Mouse (Mus musculus) left cerebral cortex, adult 11 months (tissue): ENCODE measurements around the gene Fam45a.

Experiments used
- DNase-seq: peaks from one replicate; pipeline ENCODE4 v3.0.0; 2022; ENCODE audit warnings: low spot score

Gene Fam45a

DNA sequence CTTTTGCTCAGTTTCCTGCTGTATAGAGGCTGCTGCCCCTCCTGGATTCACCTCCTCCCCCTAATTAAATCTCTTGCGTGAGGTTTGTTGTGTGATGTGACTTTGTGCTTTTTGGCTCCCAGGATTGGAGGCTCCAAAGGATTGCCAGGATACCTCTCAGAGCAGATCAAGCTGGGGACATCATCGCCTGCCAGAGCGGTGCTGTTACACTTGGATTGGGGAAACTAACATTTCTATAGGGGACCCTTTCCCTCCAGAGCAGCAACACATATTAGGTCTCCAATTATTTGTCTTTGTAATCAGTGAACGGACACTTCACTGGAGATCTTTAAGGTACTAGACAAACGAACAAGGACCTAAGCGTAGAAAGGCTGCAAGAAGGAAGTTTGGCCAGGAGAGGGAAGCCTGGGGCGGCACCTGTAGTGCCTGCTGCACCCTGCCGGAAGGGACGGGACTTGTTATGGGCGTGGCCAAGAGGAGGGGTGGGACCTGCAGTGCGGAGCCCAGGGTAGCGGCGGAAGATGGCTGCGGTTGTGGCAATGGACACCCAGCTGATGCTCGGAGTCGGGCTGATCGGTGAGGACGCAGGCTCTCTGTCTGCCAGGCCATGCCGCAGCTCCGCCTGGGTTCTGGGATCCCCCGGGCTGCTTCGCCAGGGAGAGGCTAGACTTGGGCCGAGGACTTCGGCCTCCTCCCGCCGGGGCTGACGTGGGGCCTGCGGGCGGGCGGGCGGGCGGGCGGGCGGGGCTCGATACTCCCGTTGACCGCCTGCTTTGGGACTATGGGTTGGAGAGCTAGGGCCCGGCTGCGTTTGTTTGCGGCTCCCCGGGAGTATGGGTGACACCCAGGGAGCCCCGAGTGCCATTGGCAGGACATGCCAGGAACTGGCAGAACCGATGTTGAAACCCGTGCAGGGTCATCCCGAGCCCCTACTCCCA is at the start of gene Fam45a:
Gene Fam45a, plus strand, starts transcription at position 488 of the 938 bp plus-strand sequence.
- peak; percentile 81 for DNase-seq

DNA sequence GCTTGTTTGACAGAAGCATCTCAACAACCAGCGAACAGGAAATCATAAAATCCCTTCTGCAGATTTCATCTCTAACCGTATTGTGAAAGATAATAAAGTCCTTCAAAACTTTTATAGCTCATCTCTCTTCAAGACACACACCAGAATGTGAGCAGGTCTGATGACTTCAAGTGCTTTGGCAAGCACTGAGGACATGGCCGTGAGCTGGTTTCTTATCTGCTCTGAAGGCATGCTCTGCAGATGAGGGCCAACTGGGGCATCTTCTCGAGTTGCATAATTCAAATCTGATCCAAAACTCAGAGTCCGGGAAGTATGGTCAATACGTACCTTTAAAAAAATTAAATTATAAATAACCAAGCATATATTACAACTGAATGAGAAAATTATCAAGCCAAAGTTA is 38.0 kb upstream of the Fam45a start:
- no peak for DNase-seq

DNA sequence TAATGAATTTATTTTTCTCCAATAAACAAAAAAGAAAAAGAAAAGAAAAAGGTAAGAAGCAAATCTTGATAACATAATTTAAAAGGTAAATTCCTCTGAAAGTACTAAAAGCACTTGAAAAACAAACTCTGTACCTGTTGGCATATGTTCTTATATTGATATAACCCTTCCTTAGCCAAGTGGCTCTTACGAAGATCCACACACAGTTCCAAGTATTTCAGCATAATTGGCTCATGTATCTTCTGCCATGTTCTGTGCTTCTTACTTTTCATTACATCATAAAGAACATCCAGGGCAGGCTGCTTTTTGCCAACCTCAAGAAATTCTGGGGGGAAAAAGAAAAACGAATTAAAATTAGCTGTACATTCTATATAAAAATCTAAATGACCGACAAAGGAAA is 29.4 kb upstream of the Fam45a start:
- no peak for DNase-seq

DNA sequence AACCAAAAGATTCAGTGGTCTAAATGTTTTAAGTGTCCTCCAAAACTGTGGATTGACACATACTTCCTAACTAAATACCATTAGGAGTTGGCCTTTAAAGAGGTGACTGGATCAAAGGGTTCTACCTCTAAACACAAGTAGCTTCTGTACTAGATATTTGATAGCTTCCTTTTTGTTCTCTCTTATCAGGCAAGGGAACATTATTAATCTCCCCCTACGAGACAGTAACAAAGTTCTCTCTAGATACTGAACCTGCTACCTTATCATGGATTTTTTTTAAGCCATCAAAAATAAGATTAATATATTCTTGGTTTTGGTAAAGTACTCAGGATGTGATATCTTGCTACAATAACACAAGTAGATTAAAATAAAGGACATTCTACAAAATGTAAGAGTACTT is 26.7 kb upstream of the Fam45a start:
- DNase-seq, result no peak

DNA sequence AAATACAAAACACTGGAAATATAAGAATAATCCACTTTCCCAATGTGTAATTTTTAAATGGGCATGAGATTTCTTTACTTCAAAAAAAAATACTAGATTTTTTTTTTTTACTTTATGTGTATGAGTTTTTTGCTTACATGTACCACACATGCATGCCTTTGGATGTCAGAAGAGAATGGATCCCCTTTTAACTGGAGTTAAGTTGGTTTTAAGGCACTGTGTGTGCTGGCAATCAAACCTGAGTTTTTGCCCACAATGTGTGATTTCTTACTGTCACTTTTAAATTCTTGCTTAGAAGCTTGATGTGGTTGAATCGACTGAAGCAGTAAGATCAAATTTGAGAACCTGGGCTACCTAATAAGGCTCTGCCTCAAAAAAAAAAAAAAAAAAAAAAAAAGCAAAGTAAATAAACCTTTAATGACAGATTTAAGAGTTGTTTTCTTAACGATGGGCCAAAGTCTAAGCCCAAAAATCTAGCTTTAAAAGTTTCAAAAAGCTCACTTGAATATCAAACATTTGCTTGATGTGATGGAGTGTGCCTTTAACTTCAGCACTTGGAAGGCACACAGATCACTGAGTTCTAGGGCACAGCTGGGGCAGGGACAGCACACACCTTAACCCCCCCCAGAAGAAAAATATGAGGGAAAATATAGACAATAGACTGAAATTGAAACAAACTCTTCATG is 23.8 kb upstream of the Fam45a start:
- no peak for DNase-seq

DNA sequence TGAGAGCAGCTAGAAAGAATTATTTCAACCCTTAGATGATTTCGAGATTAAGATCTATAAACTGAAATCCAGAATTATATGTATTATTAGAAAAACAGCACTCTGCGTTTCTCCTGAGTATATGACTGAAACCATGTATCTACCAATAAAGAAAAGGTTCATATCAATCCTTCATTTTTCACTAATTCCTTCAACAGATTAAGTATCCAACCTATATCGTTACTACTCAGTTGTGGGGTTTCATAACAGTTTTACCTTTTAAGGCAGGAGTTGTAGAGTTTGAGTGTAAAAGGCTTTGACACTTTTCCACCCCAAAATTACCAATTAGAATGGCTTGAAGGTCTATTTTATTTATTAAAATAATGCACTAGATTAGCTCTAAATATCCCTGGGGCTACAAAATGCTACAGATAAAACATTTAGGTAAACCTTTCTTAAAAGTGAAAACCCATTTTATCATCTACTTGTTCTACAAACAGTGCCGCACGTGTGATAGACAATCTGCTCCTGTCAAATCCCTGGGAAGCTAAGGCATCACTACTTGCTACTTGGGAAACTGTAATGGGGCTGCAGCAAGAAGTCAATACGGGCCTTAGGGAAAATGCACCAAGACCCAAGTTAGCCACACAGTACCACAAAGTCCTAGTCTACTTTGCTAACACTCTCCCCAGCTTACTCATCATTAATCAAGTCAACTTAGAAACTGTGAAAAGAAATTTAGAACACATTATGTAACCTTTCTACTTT is 23.0 kb upstream of the Fam45a start:
- no peak for DNase-seq

DNA sequence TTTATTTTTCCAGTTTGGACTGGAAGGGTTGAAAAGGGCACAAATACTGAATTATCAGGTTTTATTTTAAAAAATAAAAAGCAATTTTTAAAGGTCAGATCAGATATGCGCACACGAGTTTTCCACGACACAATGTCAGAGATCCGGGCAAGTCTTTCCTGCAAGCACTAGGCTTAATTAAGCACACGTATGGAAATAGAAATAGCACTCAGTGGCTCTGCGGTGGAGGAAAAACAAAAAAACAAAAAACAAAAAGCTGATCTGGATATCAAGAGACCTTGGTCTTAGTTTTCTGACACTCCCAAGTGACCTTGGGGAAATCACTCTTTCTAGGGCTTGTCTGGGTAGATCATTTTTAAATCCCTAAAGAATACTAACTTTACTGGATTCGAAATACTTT is 21.9 kb upstream of the Fam45a start:
- no peak for DNase-seq

DNA sequence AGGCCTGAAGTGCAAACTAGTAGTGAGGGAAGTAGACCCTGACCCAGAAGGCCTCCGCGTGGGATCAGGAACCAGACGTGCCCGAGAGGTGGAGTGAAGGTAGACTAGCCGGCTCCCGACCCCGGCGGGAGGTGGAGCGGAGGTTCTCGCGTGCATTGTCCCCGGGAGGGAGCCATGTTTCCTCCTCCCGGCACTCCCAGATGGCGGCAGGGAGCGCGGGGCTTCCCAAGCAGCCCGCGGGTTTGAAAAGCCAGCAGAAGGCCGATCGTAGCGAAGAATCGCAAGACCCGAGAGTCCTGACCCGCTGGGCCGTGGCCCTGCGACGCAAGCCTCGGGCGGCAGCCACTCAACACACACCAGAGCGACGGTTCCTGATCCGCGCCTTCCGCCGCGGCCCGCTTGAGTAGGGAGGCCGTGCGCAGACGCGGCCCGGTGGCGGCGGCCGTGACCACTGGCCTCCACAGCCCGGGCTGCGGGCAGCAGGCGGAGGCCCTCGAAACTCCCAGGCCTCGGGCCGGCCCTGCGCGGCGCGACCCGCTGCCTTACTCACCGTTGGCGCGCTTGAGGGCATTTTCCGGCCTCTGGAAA is 21.4 kb upstream of the Fam45a start:
- peak; percentile 25 for DNase-seq

DNA sequence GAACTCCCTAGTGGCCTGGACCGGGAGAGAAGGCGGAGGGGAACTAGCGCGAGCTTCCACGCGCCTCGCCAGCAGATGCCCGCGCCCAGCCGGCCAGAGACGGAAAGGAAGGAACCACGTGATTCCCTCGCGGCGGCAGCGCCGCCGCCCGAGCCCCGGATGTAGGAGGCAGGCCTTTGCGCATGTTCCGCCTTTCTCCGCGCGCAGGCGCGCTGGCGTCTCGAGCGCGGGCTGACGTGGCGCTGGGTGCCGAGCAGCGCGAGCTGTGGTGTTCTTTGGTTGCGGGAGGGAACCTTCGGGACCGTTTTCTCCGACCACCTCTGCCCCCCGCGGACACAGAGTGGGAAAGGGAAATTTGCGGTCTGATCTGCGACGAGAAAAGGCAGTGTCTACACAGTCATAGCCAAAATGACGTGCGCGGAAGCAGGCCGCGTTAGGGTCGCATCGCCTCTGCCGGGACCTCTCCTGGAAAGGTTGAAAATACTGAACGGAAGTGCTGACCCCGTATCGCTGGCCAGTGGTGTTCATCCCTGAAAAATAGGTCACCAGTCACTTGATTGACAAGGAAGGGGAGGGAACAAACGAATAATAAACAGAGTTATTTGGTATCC is 20.7 kb upstream of the Fam45a start, which contains the start of gene Eif3a:
Gene Eif3a, minus strand, starts transcription at position 108 of the 611 bp plus-strand sequence.
- DNase-seq, result peak; percentile 90

DNA sequence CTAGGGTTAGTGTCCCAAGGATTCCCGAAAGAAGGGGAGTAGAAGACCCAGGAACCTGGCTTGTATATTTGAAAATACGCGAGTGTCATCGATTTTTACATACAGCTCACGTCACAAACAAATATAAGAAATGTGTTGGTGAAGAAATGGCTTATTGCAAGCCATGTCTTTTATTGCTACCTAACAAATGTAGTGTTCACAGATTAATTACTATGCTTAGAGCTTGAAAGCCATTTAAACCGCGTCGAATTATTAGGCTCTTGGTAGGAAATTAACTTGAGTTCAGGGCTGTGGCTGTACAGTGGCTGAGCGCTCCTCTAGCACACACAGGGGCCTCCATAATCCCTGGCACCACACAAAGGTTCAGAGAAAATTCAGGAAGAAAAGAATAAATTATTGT is 20.2 kb upstream of the Fam45a start:
- no peak for DNase-seq

DNA sequence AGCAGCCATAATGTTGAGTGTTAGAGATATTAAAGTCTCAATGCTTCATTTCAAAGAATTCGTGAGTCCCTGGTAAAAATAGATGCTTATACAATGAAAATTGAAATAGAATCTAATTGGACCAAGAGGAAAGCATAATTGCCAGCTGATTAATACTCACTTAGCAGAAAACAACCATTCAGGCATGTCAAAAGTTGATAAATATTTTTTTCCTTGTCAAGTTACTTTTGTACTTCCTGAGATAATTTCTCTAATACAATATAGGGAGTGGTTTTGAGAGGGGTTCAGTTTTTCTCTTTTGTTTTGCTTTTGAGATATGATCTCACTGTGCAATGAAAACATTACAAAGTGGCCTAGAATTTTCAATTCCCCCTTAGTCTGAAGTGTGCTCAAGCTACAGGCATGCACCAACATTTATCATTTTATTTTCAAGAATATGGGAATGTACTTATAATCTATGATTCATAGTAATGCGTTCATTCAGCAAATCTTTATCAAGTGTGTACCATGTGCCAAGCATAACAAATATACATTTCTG is 18.1 kb upstream of the Fam45a start:
- no peak for DNase-seq

DNA sequence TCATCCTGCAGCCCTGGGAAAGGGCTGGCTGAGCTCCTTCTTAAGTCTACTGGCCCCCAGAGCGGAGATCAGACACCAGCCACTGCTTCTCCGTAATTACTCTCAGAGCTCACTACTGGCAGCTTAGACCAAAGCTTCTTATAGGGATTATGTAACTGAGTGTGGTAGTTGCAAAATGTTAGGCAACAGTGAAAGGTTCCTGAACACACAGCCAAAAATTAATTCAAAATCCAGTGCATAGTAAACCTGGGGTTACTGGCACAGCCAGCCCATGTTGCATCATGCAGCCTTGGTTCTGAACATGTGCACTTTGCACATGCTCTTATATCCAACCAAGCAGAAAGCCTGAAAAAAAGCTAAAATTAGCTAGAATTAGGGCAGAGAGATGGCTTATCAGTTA is 16.1 kb upstream of the Fam45a start:
- no peak for DNase-seq

DNA sequence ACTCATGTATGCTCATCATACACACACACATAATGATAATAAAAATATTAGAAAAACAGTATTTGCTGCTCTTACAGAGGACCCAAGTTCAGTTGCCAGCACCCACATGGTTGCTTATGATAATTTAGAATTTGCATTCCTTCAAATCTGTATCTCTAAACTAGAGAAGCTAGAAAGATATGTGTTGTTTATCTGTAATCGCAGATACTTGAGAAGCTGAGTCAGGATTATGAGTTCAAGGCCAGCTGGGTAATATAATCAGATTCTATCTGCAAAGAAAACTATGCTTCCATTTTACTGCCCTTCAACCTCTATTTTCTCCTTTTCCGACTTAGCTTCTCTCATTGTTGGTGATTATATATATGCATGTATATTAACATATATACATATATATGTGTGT is 14.0 kb upstream of the Fam45a start:
- no peak for DNase-seq

DNA sequence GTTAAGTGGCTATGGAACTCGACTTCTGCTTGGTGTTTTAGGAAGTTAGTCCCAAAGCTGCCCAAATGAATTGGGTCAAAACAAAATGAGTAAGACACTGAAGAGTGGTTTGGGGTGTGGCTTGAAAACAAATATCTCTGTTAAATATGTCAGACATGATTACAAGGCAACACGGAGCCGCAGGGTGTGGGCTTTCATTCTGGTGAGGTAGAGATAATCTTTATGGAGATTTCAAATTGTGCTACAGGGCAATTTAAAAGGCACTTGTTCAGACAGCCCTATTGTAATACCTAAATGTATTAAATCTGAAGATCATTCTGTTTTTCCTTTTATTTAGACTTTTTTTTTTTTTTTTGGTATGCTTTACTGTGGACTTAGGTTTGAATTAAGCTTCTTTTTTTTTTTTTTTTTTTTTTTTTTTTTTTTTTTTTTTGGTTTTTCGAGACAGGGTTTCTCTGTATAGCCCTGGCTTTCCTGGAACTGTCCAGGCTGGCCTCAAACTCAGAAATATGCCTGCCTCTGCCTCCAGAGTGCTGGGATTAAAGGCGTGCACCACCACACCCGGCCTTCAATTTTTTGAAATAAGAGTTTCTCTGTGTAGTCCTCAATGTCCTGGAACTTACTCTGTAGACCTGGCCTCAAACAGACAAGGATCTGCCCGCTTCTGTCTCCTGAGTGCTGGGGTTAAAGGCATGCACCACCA is 11.4 kb upstream of the Fam45a start:
- no peak for DNase-seq

DNA sequence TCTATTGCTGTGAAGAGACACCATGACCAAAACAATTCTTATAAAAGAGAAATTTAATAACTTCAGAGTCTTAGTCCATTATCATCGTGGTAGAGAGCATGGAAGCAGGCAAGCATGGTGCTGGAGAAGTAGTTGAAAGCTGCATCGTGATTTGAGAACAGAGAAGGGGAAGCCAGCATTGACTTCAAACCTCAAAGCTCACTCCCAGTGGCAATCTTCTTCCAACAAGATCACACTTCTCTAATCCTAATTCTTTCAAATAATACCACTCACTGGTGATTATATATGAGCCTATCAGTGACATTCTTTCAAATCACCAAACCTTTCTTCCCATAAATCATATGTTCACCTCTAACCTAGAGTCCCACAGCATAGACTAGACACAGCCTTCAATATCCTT is 6.5 kb upstream of the Fam45a start:
- DNase-seq, result no peak

DNA sequence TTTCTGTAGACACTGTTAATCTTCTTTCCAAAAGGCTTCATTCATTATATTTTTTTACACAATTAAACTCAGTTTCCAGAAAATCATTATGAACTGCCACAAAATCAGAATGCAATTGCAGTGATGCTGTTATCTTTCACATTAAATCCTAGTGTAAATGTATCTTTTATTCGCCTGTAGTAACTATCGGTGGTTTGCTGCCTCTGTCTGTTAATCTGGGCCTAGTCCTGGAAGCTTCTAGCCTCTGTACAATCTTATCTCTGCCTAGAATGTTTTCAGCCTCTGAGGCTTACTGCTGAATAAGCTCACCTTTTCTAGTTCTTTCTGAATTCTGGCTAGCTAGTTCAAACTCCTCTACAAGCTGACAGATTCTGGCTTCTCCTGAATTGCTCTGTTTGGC is 1.5 kb upstream of the Fam45a start:
- DNase-seq, result no peak

DNA sequence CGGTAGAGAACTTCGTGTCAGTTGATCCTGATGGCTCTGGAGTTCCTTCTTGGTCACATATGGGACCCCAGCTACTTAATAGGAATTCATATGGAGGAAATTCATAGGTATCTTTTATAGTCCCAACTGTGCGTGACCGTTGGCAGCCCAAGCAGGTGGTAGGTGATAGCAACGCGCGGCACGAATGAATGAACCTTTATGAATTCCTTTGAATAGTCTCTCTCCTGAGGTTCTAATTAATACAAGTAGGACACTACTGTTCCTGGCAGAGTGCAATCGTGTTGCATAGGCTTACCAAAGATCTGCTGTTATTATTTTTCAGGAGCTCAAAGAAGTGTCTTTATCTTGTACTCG is 628 bp downstream of the Fam45a start:
- DNase-seq, result no peak

DNA sequence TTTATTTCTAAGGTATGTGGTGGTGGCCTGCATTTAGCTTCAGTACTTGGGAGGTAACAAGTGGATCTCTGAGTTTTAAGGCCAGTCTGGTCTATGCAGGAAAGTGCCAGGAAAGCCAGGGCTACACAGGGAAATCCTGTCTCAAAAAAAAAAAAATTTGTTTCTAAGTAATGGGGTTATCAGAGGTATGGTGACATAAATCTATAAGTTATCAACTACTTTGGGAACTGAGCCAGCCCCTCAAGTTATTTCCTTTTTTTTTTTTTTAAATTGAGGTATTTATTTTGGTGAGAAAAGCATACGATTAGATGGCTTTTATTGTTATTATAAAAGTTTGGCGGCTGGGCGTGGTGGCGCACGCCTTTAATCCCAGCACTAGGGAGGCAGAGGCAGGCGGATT is 1.7 kb downstream of the Fam45a start:
- DNase-seq, result no peak

DNA sequence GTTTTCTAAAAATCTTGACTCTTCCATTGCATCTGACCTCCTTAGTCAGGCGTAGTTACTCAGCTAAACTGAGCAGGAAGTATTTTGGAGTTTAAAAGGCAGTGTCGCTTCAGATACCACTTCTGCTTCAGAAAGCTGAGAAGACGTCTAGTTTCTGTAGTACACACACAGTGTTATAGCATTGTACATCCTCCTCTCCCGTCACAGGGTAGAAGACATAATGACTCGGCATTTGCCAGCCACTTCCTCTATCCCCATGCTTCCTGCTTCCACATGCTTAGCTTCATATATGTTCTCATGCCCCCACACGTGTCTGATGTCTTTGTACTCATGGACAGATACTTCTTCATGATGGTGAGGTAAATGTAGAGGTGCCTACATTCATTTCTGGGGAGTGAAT is 7.3 kb downstream of the Fam45a start:
- no peak for DNase-seq

DNA sequence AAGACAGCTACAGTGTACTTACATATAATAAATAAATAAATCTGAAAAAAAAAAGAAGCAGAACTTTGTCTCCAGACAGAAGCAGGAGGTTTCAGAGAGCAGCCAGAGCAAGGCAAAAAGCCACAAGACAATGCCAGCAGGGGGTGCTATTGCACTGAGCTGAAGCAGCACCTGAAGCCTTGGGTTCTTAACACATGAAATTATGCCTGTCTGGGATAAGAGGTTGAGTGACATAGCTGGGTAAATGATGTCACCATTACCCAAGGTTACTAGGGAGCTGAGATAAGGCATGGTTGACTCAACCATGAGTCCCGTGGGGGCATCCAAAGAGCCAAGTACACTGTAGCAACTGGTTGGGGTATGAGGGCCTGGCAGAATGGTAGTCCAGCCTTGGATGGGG is 26.4 kb downstream of the Fam45a start:
- peak; percentile 18 for DNase-seq

DNA sequence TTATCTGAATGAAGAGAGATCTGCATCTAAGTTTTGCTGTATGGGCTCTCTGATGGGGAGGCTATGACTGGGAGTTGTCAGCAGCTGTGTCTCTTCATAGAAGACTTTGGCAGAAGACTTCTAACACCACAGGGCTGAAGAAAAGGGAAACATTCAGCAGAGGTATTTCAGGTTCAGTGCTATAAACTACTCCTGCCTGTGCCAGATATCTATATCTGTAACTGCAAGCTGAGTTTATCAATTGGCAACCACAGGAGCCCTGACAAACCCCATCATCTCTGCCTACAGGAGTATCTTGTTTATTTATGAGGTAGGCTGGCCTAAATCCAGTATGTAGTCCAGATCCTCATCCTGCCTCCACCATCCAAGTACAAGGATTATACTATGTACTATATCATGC is 31.9 kb downstream of the Fam45a start:
- DNase-seq, result no peak
